Mouse (Mus musculus): ENCODE measurements around the gene Umps. TPM values are rescaled to one million over a fixed set of nuclear protein-coding genes. Genes with fewer than 3 reads are reported as not detected.

Umps gene
- polyA plus RNA-seq, 1 experiment from 2014 or later: 95.8 TPM

DNA sequence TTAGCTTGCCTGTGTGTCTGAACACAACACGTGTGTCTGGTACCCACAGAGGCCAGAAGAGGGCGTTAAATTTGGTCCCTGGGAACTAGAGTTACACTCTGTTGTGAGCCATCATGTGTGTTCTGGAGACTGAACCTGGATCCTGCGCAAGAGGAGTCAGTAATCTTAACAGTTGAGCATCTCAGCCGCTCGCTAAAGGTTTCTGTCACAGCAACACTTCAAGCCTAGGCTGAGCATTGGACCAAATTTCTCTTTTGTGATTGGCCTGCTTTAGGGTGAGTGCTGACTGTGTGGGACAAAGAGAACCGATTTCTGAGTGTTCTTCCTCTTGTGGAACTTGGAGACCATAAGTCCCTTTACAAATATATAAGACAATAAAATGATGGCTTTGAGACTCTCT lies 16.5 kb downstream of the Umps start:
- peaks cover 34% of the 10 kb centered on the region for H3K36me3 ChIP-seq
- DNase-seq (ENCODE audit: low spot score): no peak
- 85% methylated on average over 6 of the region's 6 CpGs for WGBS

DNA sequence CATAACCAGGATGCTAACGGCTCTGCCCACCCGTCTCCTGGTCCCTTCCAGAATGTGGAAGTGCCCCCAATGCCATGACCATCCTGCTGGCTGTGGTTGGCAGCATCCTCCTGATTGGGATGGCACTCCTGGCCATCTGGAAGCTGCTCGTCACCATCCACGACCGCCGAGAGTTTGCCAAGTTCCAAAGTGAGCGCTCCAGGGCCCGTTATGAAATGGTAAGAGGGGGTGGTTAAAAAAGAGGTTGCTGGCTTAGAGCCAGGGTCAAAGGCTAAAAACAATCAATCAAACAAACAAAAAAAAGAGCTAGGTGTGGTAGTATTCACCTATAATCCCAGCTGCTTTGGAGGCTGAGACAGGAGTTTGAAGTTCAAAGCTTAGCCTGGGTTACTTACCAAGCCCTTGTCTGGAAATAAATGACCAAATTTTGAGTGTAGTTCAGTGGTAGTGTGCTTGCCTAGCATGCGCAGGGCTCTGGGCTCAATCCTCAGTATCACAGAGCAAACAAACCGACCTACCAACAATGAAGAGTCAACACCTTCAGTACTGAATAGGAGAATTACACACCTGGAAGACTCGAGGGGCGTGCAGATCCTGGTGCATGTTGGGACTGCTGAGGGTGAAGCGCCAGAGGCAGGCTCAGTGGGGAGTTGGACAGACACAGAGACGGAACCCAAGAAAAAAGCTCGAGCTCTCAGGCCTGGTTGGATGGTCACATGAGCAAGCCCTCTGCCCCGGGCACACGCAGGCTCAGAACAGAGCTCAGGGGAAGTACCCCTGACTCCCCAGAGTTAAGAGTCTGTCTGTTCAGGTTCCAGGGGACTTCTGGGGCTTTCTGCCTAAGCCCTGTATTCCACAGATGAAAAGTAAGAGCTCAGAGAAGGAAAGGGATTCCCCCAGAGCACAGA lies 18.9 kb downstream of the Umps start:
- H3K36me3 ChIP-seq: peaks cover 9% of the 10 kb centered on the region
- no peaks in the 10 kb centered on the region for H3K9me3 ChIP-seq (replicated peaks)
- DNase-seq (ENCODE audit: low spot score): no peak
- peaks cover 5% of the 10 kb centered on the region; the same call in 1 of the 2 replicates for H3K4me1 ChIP-seq
- no peaks in the 10 kb centered on the region for H3K27me3 ChIP-seq (ENCODE audit: low read depth, poor library complexity, severe bottlenecking)
- H3K4me3 ChIP-seq: no peak overlapping the region
- peak overlapping the region; percentile 33; the same call in 1 of the 2 replicates for H3K27ac ChIP-seq (replicated peaks)
- 87% methylated on average over 17 of the region's 17 CpGs for WGBS

More for the DNA sequence above, 16.5 kb downstream of the Umps start:
- Histone ChIP-seq H3K4me1 (peaks cover 5% of the 10 kb centered on the region; the same call in 1 of the 2 replicates), H3K27ac (replicated peaks) (no peak overlapping the region), H3K4me3 (no peak overlapping the region), H3K9me3 (replicated peaks) (no peaks in the 10 kb centered on the region), H3K27me3 (ENCODE audit: low read depth, poor library complexity, severe bottlenecking) (no peaks in the 10 kb centered on the region)

DNA sequence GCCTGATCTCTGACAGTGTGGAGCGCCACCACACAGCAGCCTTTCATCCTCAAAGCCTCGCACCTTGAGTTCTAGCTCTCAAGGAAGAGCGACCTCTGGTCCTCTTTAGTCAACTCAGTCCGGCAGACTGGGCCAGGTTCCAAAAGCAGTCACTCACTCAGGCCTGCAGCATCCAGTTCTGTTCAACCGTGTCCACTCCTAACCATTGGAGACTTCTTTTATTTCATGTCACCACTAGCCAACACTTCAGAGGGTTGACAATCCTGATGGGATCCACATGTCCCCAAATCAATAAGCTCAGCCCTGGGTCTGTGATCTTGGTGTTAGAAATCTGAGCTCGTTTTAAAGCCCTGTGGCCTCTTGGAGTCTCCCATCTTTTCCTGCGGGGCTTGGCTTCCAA lies 20.8 kb downstream of the Umps start:
- Histone ChIP-seq H3K27me3 (ENCODE audit: low read depth, poor library complexity, severe bottlenecking) (no peaks in the 10 kb centered on the region), H3K36me3 (no peaks in the 10 kb centered on the region), H3K9me3 (replicated peaks) (no peaks in the 10 kb centered on the region), H3K4me1 (peaks cover 24% of the 10 kb centered on the region), H3K4me3 (no peak overlapping the region), H3K27ac (replicated peaks) (no peak overlapping the region)
- 80% methylated on average over 7 of the region's 7 CpGs for WGBS
- no peak for DNase-seq (ENCODE audit: low spot score)

- Histone ChIP-seq H3K4me1 (peaks cover 27% of the 10 kb centered on the region), H3K4me3 (no peak overlapping the region), H3K36me3 (no peaks in the 10 kb centered on the region), H3K27ac (replicated peaks) (no peak overlapping the region), H3K27me3 (ENCODE audit: low read depth, poor library complexity, severe bottlenecking) (no peaks in the 10 kb centered on the region), H3K9me3 (replicated peaks) (no peaks in the 10 kb centered on the region)
- WGBS: 57% methylated on average over 6 of the region's 6 CpGs
- no peak for DNase-seq (ENCODE audit: low spot score)
Measured at GRCm38 (mm10) chr16:33944772-33945171, 22.1 kb downstream of the Umps start.

GRCm38 (mm10) chr16:33944126-33944525 lies 22.7 kb downstream of the Umps start:
- H3K27ac ChIP-seq (replicated peaks): no peak overlapping the region
- no peak overlapping the region for H3K4me3 ChIP-seq
- no peak for DNase-seq (ENCODE audit: low spot score)
- WGBS: 90% methylated on average over 4 of the region's 4 CpGs
- no peaks in the 10 kb centered on the region for H3K36me3 ChIP-seq
- H3K4me1 ChIP-seq: peaks cover 27% of the 10 kb centered on the region
- no peaks in the 10 kb centered on the region for H3K27me3 ChIP-seq (ENCODE audit: low read depth, poor library complexity, severe bottlenecking)
- no peaks in the 10 kb centered on the region for H3K9me3 ChIP-seq (replicated peaks)

GRCm38 (mm10) chr16:33943388-33943787 lies 23.4 kb downstream of the Umps start:
- peaks cover 27% of the 10 kb centered on the region for H3K4me1 ChIP-seq
- H3K27me3 ChIP-seq (ENCODE audit: low read depth, poor library complexity, severe bottlenecking): no peaks in the 10 kb centered on the region
- no peak for DNase-seq (ENCODE audit: low spot score)
- H3K9me3 ChIP-seq (replicated peaks): no peaks in the 10 kb centered on the region
- H3K36me3 ChIP-seq: no peaks in the 10 kb centered on the region
- no peak overlapping the region for H3K4me3 ChIP-seq
- 95% methylated on average over 6 of the region's 6 CpGs for WGBS
- H3K27ac ChIP-seq (replicated peaks): no peak overlapping the region; the same call in 1 of the 2 replicates

GRCm38 (mm10) chr16:33942341-33942740 lies 24.5 kb downstream of the Umps start:
- H3K27ac ChIP-seq (replicated peaks): peak overlapping the region; percentile 73

DNA sequence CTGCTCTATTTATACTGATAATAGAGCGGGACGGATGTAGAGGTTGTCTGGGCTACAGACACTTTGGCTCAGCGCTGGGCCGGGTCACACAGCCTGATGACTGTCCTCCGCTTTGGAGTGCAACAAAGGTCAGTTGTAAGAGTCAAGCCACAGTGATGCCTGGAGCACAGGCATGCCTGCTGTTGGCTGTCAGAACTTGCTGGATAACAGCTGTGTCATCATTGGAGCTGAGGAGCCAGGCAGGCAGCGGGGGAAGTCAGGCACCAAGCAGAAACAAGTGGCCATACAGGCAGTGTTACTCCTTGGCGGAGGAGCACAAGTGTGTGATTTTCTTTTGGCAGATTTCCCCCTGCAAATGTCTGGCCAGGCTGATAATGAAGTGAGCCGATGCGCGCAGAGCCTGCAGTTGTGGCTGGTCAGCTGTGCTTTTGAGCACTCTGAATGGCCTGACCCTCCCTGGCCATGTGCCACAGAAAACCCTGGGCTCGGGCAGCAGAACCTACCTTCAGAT lies 25.5 kb downstream of the Umps start:
- Histone ChIP-seq H3K9me3 (replicated peaks) (no peaks in the 10 kb centered on the region), H3K4me3 (no peak overlapping the region), H3K36me3 (no peaks in the 10 kb centered on the region), H3K27ac (replicated peaks) (peak overlapping the region; percentile 73), H3K4me1 (peaks cover 22% of the 10 kb centered on the region), H3K27me3 (ENCODE audit: low read depth, poor library complexity, severe bottlenecking) (no peaks in the 10 kb centered on the region)
- DNase-seq (ENCODE audit: low spot score): no peak
- WGBS: 73% methylated on average over 11 of the region's 11 CpGs

More at GRCm38 (mm10) chr16:33942341-33942740, 24.5 kb downstream of the Umps start:
- WGBS: 62% methylated on average over 11 of the region's 11 CpGs
- no peaks in the 10 kb centered on the region for H3K27me3 ChIP-seq (ENCODE audit: low read depth, poor library complexity, severe bottlenecking)
- H3K4me3 ChIP-seq: no peak overlapping the region
- no peaks in the 10 kb centered on the region for H3K9me3 ChIP-seq (replicated peaks)
- peak; percentile 33 for DNase-seq (ENCODE audit: low spot score)
- no peaks in the 10 kb centered on the region for H3K36me3 ChIP-seq
- H3K4me1 ChIP-seq: peaks cover 27% of the 10 kb centered on the region

DNA sequence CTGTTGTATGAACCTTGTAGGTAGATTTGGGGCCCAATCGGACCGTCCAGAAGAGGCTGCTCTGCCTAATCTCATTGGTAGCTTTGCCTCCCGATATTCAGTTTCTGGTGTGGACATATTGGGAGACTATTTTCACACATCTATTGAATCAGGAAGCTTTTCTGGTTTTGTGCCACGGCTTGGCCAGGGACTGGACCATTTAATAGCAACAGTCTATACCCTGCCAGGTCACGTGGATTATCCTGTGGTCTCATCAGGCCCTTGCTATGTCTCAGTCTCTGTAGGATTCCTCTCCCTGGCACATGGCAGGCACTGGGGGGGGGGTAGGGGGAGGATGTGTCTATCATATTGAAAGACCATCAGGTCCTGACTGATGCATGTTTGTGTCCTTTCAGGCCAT lies 26.7 kb downstream of the Umps start:
- Histone ChIP-seq H3K36me3 (no peaks in the 10 kb centered on the region), H3K9me3 (replicated peaks) (no peaks in the 10 kb centered on the region), H3K27ac (replicated peaks) (no peak overlapping the region), H3K4me3 (no peak overlapping the region), H3K27me3 (ENCODE audit: low read depth, poor library complexity, severe bottlenecking) (no peaks in the 10 kb centered on the region), H3K4me1 (peaks cover 22% of the 10 kb centered on the region)
- no peak for DNase-seq (ENCODE audit: low spot score)
- 85% methylated on average over 5 of the region's 5 CpGs for WGBS

DNA sequence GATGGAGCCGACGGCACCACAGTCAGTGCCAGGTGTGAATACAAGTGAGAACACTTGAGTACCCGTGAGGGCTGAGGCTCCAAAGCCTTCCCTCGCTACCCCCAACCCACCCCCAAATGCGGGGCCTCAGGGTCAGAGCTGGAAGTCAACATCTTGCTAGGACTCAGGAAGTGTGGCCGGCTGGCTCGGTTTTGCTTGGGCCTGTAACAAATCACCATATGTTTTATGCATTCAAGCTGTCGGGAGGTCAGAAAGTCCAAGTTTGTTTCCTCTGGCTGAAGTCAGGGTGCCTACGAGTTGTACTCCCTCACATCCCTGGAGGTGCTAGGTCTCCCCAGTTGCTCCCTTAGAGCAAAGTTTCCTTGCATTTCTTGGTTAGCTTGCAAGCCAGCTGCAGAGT lies 27.2 kb downstream of the Umps start:
- Histone ChIP-seq H3K36me3 (no peaks in the 10 kb centered on the region), H3K4me1 (peaks cover 23% of the 10 kb centered on the region), H3K9me3 (replicated peaks) (no peaks in the 10 kb centered on the region), H3K27ac (replicated peaks) (no peak overlapping the region), H3K27me3 (ENCODE audit: low read depth, poor library complexity, severe bottlenecking) (no peaks in the 10 kb centered on the region), H3K4me3 (no peak overlapping the region)
- WGBS: 74% methylated on average over 9 of the region's 9 CpGs
- DNase-seq (ENCODE audit: low spot score): no peak

DNA sequence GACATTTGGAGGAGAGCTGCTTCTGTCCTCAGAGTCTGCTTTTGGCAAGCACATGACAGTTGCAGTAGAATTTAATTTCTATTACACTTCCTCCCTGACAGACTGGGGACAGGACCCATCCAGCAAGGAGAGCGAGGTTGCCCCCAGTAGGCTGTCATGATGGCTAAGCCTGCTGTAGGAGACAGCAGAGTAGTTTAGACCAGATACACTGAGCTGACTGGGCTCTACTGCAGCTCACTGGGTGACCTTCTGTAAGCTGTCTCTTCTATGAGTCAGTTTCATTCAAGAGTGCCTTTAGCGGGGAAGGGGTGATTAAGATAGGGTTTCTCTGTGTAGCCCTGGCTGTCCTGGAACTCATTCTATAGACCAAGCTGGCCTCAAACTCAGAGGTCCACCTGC lies 27.7 kb downstream of the Umps start:
- H3K4me1 ChIP-seq: peaks cover 26% of the 10 kb centered on the region
- no peaks in the 10 kb centered on the region for H3K27me3 ChIP-seq (ENCODE audit: low read depth, poor library complexity, severe bottlenecking)
- no peak overlapping the region for H3K27ac ChIP-seq (replicated peaks)
- H3K4me3 ChIP-seq: no peak overlapping the region
- no peak for DNase-seq (ENCODE audit: low spot score)
- WGBS: 83% methylated on average over 2 of the region's 2 CpGs
- H3K9me3 ChIP-seq (replicated peaks): no peaks in the 10 kb centered on the region
- no peaks in the 10 kb centered on the region for H3K36me3 ChIP-seq

- no peaks in the 10 kb centered on the region for H3K36me3 ChIP-seq
- H3K9me3 ChIP-seq (replicated peaks): no peaks in the 10 kb centered on the region
- peaks cover 26% of the 10 kb centered on the region for H3K4me1 ChIP-seq
- no peak overlapping the region for H3K27ac ChIP-seq (replicated peaks)
- H3K4me3 ChIP-seq: no peak overlapping the region
- WGBS: 76% methylated on average over 12 of the region's 12 CpGs
- no peaks in the 10 kb centered on the region for H3K27me3 ChIP-seq (ENCODE audit: low read depth, poor library complexity, severe bottlenecking)
- DNase-seq (ENCODE audit: low spot score): no peak
Measured at GRCm38 (mm10) chr16:33938311-33939132, 28.3 kb downstream of the Umps start.

All from midbrain, embryonic 10.5 days (tissue).